ENCODE assay signal across 15 mouse cellular contexts in genomic region chr10:17022216-17023158, GRCm38 (mm10).
A peak's percentile ranks its signal among the peaks of the same experiment; 100 is the strongest.
DNase-seq lines count a peak whose midpoint lies in the region; ATAC-seq lines count a peak whose summit lies in the region.
"Had no signal": no experiment of that assay in that cellular context is flagged by ENCODE, and none has a peak within 500 bp of the region (broad histone marks: within the 10 kb centered on the region; RNA-seq: fewer than 3 reads in every experiment).

No protein-coding gene starts in this region.

- H3K36me3 ChIP-seq in midbrain, embryonic 11.5 days (ENCODE audit: control insufficient read depth, insufficient read depth, low read length), result no peaks in the 10 kb centered on the region
- H3K36me3 ChIP-seq in midbrain, embryonic 10.5 days, result no peaks in the 10 kb centered on the region
- no peaks in the 10 kb centered on the region for H3K36me3 ChIP-seq in hindbrain, embryonic 16.5 days (ENCODE audit: control insufficient read depth, insufficient read depth, low read length)
- H3K36me3 ChIP-seq in neural tube, embryonic 14.5 days (ENCODE audit: control insufficient read depth, insufficient read depth, low read length), result no peaks in the 10 kb centered on the region
- H3K36me3 ChIP-seq: embryonic facial prominence, embryonic 12.5 days; limb, embryonic 13.5 days had no signal

- H3K4me2 ChIP-seq in midbrain, embryonic 11.5 days, result no peak overlapping the region
- no peak overlapping the region for H3K4me2 ChIP-seq in hindbrain, embryonic 16.5 days (ENCODE audit: low read length)
- no peak overlapping the region for H3K4me2 ChIP-seq in neural tube, embryonic 14.5 days (ENCODE audit: low read depth, low read length)
- H3K4me2 ChIP-seq: embryonic facial prominence, embryonic 12.5 days; limb, embryonic 13.5 days had no signal

- 82% methylated on average over 5 of the region's 5 CpGs for WGBS in midbrain, embryonic 11.5 days
- WGBS in midbrain, embryonic 10.5 days, result 95% methylated on average over 5 of the region's 5 CpGs
- 62% methylated on average over 5 of the region's 5 CpGs for WGBS in hindbrain, embryonic 16.5 days
- 43% methylated on average over 5 of the region's 5 CpGs for WGBS in neural tube, embryonic 14.5 days

- no peaks in the 10 kb centered on the region for H3K9me3 ChIP-seq in midbrain, embryonic 11.5 days (ENCODE audit: control insufficient read depth, low read length)
- H3K9me3 ChIP-seq in midbrain, embryonic 10.5 days (replicated peaks), result no peaks in the 10 kb centered on the region
- no peaks in the 10 kb centered on the region for H3K9me3 ChIP-seq in hindbrain, embryonic 16.5 days (ENCODE audit: control insufficient read depth, low read length)
- no peaks in the 10 kb centered on the region for H3K9me3 ChIP-seq in neural tube, embryonic 14.5 days (ENCODE audit: control insufficient read depth, low read length)
- H3K9me3 ChIP-seq: embryonic facial prominence, embryonic 12.5 days; limb, embryonic 13.5 days had no signal

- peak overlapping the region; percentile 16; the same call in 1 of the 2 replicates for H3K27ac ChIP-seq in midbrain, embryonic 11.5 days (ENCODE audit: low read depth, low read length)
- H3K27ac ChIP-seq in midbrain, embryonic 10.5 days (replicated peaks), result no peak overlapping the region
- no peak overlapping the region for H3K27ac ChIP-seq in hindbrain, embryonic 16.5 days (ENCODE audit: low read depth, low read length)
- H3K27ac ChIP-seq in neural tube, embryonic 14.5 days (ENCODE audit: low read depth, low read length), result no peak overlapping the region
- H3K27ac ChIP-seq: embryonic facial prominence, embryonic 12.5 days; heart, adult 2 months; limb, embryonic 13.5 days had no signal

- H3K4me3 ChIP-seq in midbrain, embryonic 11.5 days (ENCODE audit: low read depth, low read length), result no peak overlapping the region
- H3K4me3 ChIP-seq in midbrain, embryonic 10.5 days, result no peak overlapping the region
- H3K4me3 ChIP-seq in hindbrain, embryonic 16.5 days (ENCODE audit: low read length), result no peak overlapping the region
- no peak overlapping the region for H3K4me3 ChIP-seq in neural tube, embryonic 14.5 days (ENCODE audit: low read depth, low read length)
- H3K4me3 ChIP-seq: embryonic facial prominence, embryonic 12.5 days; heart, adult 2 months; limb, embryonic 13.5 days had no signal

- intact Hi-C loops in left cerebral cortex, postnatal 25 days (cut with DNase I), result no loop called here

- H3K9ac ChIP-seq in midbrain, embryonic 11.5 days (ENCODE audit: low read length), result no peak overlapping the region
- no peak overlapping the region for H3K9ac ChIP-seq in hindbrain, embryonic 16.5 days (ENCODE audit: low read depth, low read length)
- no peak overlapping the region for H3K9ac ChIP-seq in neural tube, embryonic 14.5 days (replicated peaks; ENCODE audit: low read depth, low read length)
- H3K9ac ChIP-seq: embryonic facial prominence, embryonic 12.5 days; limb, embryonic 13.5 days had no signal

- H3K27me3 ChIP-seq in midbrain, embryonic 11.5 days (ENCODE audit: control insufficient read depth, insufficient read depth, low read length), result no peaks in the 10 kb centered on the region
- no peaks in the 10 kb centered on the region for H3K27me3 ChIP-seq in midbrain, embryonic 10.5 days (ENCODE audit: low read depth, poor library complexity, severe bottlenecking)
- H3K27me3 ChIP-seq in hindbrain, embryonic 16.5 days (replicated peaks; ENCODE audit: control insufficient read depth, insufficient read depth, low read length), result no peaks in the 10 kb centered on the region
- no peaks in the 10 kb centered on the region for H3K27me3 ChIP-seq in neural tube, embryonic 14.5 days (ENCODE audit: control insufficient read depth, insufficient read depth, low read length)
- H3K27me3 ChIP-seq: embryonic facial prominence, embryonic 12.5 days; limb, embryonic 13.5 days had no signal

- no peaks in the 10 kb centered on the region for H3K4me1 ChIP-seq in midbrain, embryonic 11.5 days (ENCODE audit: control insufficient read depth, insufficient read depth, low read length)
- H3K4me1 ChIP-seq in midbrain, embryonic 10.5 days, result no peaks in the 10 kb centered on the region
- peaks cover 3% of the 10 kb centered on the region; the same call in 1 of the 2 replicates for H3K4me1 ChIP-seq in hindbrain, embryonic 16.5 days (ENCODE audit: control insufficient read depth, insufficient read depth, low read depth, low read length)
- H3K4me1 ChIP-seq in neural tube, embryonic 14.5 days (ENCODE audit: control insufficient read depth, insufficient read depth, low read length), result peaks cover 3% of the 10 kb centered on the region; the same call in 1 of the 2 replicates
- H3K4me1 ChIP-seq: embryonic facial prominence, embryonic 12.5 days had no signal

- DNase-seq in cerebellum, postnatal 25 days, result no peak
- peak; percentile 77 for DNase-seq in midbrain, embryonic 11.5 days (ENCODE audit: low spot score, missing footprints)
- DNase-seq in midbrain, embryonic 10.5 days (ENCODE audit: low spot score), result no peak
- no peak for DNase-seq in left cerebral cortex, postnatal 25 days (ENCODE audit: low spot score in 2 of 2)
- no peak for DNase-seq in embryo, embryonic 9.5 days (ENCODE audit: extremely low spot score)
- DNase-seq: heart, adult 2 months; heart, postnatal 14 days; kidney, adult 8-10 months; right cerebral cortex, adult 18-20 months had no signal

- peak; percentile 49; the same call in 1 of the 2 replicates for ATAC-seq in cerebellum, adult (ENCODE audit: insufficient number of reproducible peaks, low FRiP score, low TSS enrichment)
- 0 out of 2 replicates have a peak, but pooled peaks have one; percentile 44 for ATAC-seq in midbrain, embryonic 11.5 days (ENCODE audit: low FRiP score)
- ATAC-seq in hindbrain, embryonic 16.5 days, result peak; percentile 43; the same call in 1 of the 2 replicates
- peak; percentile 80 for ATAC-seq in neural tube, embryonic 14.5 days (ENCODE audit: low read depth)
- ATAC-seq: lung, postnatal 0 days had no signal
